Mouse (Mus musculus) heart, postnatal 0 days (tissue): Measurements from ENCODE around the gene Zfp446. TPM values are rescaled to one million over a fixed set of nuclear protein-coding genes. Genes with fewer than 3 reads are reported as not detected.
A peak's percentile ranks its signal among the peaks of the same experiment; 100 is the strongest.

ENCODE experiments used
- ATAC-seq: fragments of 200-750 bp; cut with Nextera tagmentation; 2 replicates; pipeline ENCODE4 v1.8.0; 2017; ENCODE audit warnings: low read depth, moderate number of reproducible peaks, moderate library complexity; ENCODE audit not compliant: insufficient read depth
- DNase-seq: peaks from one replicate; pipeline ENCODE4 v3.0.0-alpha.2; 2016; ENCODE audit warnings: low spot score
- H3K27ac ChIP-seq: fragments of 300-500 bp; sonication (generic); 2 replicates; pipeline ENCODE4 v1.5.1; 2014; ENCODE audit warnings: low read depth, mild to moderate bottlenecking
- H3K27me3 ChIP-seq: fragments of 300-500 bp; sonication (generic); 2 replicates; pipeline ENCODE4 v1.6.1; 2014; ENCODE audit warnings: low read length, mixed read lengths; ENCODE audit not compliant: control insufficient read depth, insufficient read depth
- H3K36me3 ChIP-seq: fragments of 300-500 bp; sonication (generic); replicated peaks from 2 replicates; pipeline ENCODE4 v1.6.1; 2014; ENCODE audit warnings: low read length, mixed read lengths; ENCODE audit not compliant: control insufficient read depth, insufficient read depth
- H3K4me1 ChIP-seq: fragments of 300-500 bp; sonication (generic); 2 replicates; pipeline ENCODE4 v1.6.1; 2014; ENCODE audit warnings: antibody characterized with exemption; ENCODE audit not compliant: control insufficient read depth, insufficient read depth
- H3K4me2 ChIP-seq: fragments of 300-500 bp; sonication (generic); 2 replicates; pipeline ENCODE4 v1.6.1; 2014; ENCODE audit warnings: low read depth, mild to moderate bottlenecking, low read length, moderate library complexity
- H3K4me3 ChIP-seq: fragments of 300-500 bp; sonication (generic); 2 replicates; pipeline ENCODE4 v1.5.1; 2014; ENCODE audit warnings: low read depth, low read length
- H3K9ac ChIP-seq: fragments of 300-500 bp; sonication (generic); replicated peaks from 2 replicates; pipeline ENCODE4 v1.6.1; 2014; ENCODE audit warnings: low read depth, low read length, mixed read lengths
- H3K9me3 ChIP-seq: fragments of 300-500 bp; sonication (generic); replicated peaks from 2 replicates; pipeline ENCODE4 v1.6.1; 2016; ENCODE audit warnings: low read length; ENCODE audit not compliant: control insufficient read depth
- CTCF ChIP-seq: IDR thresholded peaks from 2 replicates; pipeline ENCODE4 v1.5.1; 2016; ENCODE audit warnings: antibody characterized with exemption, control low read depth, low read depth
- EP300 ChIP-seq: IDR thresholded peaks from 2 replicates; pipeline ENCODE4 v1.6.1; 2016; ENCODE audit warnings: antibody characterized with exemption, low read depth
- whole genome bisulfite sequencing: fragments of 180-500 bp; shearing (Covaris S2); extraction: QIAGEN DNeasy Blood & Tissue Kit; methylation state at CpG from one replicate; pipeline ENCODE4 v1.1.7; 2014; 5-methylcytosine and 5-hydroxymethylcytosine counted together
- polyA plus RNA-seq: library from polyadenylated mRNA; unstranded; fragments of >200 nt; fragmentation: Nextera tagmentation; extraction: Ambion mirVana; gene quantifications from 2 replicates; pipeline ENCODE4 v1.2.1, GENCODE M21; 2015
- total RNA-seq: library from RNA; depleted of rRNA; stranded (reverse); fragments of >200 nt; gene quantifications from 2 replicates; pipeline ENCODE4 v1.2.3, GENCODE M21; 2014; ENCODE audit warnings: low replicate concordance

Gene Zfp446
- total and polyA plus RNA-seq, 2 experiments from 2014 or later = 2.5 to 3.3 TPM

DNA sequence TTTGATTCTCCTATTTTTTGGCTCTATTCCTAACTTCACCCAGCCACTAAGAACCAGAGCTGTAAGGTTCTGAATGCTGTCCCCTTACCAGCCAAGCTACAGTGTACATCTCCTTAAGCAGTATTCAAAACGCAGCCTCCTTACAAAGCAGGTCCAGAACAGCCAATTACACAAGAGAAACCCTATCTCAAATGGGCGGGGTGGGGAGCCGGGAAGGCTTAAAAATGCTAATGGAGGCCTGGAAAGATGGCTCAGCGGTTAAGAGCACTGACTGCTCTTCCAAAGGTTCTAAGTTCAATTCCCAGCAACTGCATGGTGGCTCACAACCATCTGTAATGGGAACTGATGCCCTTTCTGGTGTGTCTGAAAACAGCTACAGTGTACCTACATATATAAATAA is 17.9 kb upstream of the Zfp446 start:
- ATAC-seq = no peak
- 32% methylated on average over 4 of the region's 4 CpGs for WGBS

DNA sequence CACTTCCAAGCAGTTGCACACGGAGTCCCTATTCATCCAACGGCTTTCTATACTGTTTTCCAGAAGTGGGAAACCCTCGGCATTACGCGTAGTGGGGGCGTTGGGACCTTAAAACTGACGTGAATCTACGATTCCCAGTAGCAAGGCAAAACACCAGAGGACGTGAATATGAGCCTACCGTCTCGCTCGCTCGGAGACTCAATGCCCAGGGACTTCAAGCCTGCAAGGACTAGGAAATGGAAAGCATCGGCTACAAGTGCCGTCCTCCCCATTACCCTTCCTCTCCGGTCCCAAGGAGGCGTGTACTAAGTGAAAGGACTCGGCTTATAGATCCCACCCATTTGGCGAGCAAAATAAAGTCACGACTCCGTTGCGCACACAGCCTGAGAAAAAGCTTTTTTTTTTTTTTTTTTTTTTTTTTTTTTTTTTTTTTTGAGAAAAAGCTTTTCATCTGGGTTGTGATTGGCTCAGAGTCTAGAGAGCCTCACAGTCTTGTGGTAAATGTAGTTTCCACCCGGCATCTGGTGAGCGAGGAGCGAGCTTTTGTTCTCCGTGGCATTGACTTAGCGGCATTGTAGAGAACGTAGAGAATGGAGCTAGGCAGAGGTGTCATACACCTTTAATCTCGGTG is 16.0 kb upstream of the Zfp446 start:
- H3K4me1 ChIP-seq = peaks cover 2% of the 10 kb centered on the region; the same call in 1 of the 2 replicates
- ATAC-seq (peak; percentile 73), DNase-seq (peak; percentile 82)
- no peaks in the 10 kb centered on the region for H3K36me3 ChIP-seq
- peak overlapping the region; percentile 67 for H3K9ac ChIP-seq
- no peaks in the 10 kb centered on the region for H3K27me3 ChIP-seq
- TF ChIP-seq EP300 (no peak), CTCF (no peak)
- 2% methylated on average over 29 of the region's 29 CpGs for WGBS
- peak overlapping the region; percentile 82 for H3K4me2 ChIP-seq
- H3K4me3 ChIP-seq = peak overlapping the region; percentile 61
- H3K27ac ChIP-seq = peak overlapping the region; percentile 87
- H3K9me3 ChIP-seq = no peaks in the 10 kb centered on the region

More for the DNA sequence above, 17.9 kb upstream of the Zfp446 start:
- no peaks in the 10 kb centered on the region for H3K4me1 ChIP-seq
- H3K9ac ChIP-seq = no peak overlapping the region
- H3K4me2 ChIP-seq = no peak overlapping the region
- no peaks in the 10 kb centered on the region for H3K9me3 ChIP-seq
- DNase-seq = no peak
- H3K27me3 ChIP-seq = no peaks in the 10 kb centered on the region
- no peaks in the 10 kb centered on the region for H3K36me3 ChIP-seq
- H3K4me3 ChIP-seq = no peak overlapping the region
- no peak for TF ChIP-seq CTCF
- TF ChIP-seq EP300 = no peak
- no peak overlapping the region for H3K27ac ChIP-seq

DNA sequence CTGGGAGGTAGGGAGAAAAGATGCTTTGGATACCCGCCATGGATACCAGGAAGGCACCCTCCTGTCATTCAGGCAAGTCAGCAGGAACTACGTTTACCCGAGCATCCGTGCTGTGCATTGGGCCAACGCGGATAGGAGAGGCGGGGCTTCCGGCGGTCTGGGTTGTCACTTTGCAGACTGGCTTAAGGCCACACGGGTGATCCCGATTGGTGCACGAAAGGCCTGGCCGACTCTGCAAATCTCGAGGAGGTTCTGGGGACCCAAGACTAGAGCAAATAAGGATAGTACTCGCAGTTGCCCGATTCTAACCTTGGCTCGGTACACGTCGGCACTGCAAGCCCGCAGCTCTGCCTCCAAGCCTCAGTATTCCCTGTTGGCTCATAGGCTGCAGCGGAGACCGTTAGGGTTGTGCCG is 12.0 kb upstream of the Zfp446 start, which contains the start of gene Zfp324:
Gene Zfp324, plus strand, starts transcription at position 161 of the 414 bp plus-strand sequence.
- Histone ChIP-seq H3K27ac (peak within 1 kb of the TSS; percentile 69), H3K36me3 (peaks cover 22% of the 10 kb centered on the region), H3K4me1 (peaks cover 12% of the 10 kb centered on the region; the same call in 1 of the 2 replicates), H3K4me3 (peak within 1 kb of the TSS; percentile 84), H3K9ac (peak within 1 kb of the TSS; percentile 77), H3K27me3 (no peaks in the 10 kb centered on the region), H3K9me3 (no peaks in the 10 kb centered on the region), H3K4me2 (peak within 1 kb of the TSS; percentile 91)
- under 1% methylated on average over 23 of the region's 23 CpGs for WGBS
- no peak for TF ChIP-seq CTCF
- peak; percentile 15; the same call in 1 of the 2 replicates for TF ChIP-seq EP300
- DNase-seq (peak; percentile 80), ATAC-seq (peak; percentile 89)

DNA sequence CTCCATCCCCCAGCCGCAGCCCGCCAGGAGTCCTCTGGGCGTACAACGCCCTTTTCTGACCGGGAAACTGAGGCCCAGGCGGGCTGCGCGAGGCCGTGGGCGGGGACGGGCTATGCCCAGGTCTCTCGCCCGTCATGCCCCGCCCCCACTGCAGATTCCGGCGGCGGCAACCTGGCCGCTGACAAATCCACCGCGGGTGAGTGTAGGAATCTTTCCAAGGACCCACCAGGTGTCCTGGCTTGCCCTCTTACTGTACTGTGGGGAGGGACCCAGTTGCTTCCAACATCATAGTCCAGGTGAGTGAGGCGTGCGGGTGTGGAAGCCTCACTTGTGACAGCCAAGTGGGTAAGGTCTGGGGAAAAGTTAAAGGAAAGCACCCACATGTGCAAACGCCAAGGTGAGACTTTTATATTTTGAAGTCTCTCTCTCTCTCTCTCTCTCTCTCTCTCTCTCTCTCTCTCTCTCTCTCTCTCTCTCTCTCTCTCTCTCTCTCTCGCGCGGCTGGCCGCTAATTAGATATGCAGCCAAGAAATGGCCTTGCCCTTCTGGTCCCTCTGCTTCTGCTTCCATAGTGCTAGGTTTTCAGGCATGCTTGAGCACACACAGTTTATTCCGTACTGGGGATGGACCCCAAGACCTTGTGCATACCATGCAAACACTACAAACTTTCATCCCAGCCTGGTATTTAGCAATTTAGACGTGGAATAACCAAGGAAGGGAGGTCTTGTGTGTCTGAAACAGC is 11.4 kb upstream of the Zfp446 start:
- H3K27me3 ChIP-seq = no peaks in the 10 kb centered on the region
- WGBS = under 1% methylated on average over 29 of the region's 29 CpGs

DNA sequence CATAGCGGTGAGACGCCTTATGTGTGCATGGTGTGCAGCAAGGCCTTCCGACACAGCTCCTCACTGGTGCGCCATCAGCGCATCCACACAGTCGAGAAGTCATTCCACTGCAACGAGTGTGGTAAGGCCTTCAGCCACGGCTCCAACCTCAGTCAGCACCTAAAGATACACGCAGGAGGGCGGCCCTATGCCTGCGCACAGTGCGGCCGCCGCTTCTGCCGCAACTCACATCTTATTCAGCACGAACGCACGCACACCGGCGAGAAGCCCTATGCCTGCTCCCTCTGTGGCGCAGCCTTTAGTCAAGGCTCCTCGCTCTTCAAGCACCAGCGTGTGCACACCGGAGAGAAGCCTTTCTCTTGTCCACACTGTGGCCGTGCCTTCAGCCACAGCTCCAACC is 6.7 kb upstream of the Zfp446 start:
- no peak overlapping the region for H3K4me2 ChIP-seq
- TF ChIP-seq CTCF (no peak), EP300 (no peak)
- peaks cover 12% of the 10 kb centered on the region; the same call in 1 of the 2 replicates for H3K4me1 ChIP-seq
- H3K27ac ChIP-seq = no peak overlapping the region
- DNase-seq (no peak), ATAC-seq (no peak)
- 92% methylated on average over 25 of the region's 25 CpGs for WGBS
- no peaks in the 10 kb centered on the region for H3K27me3 ChIP-seq
- no peak overlapping the region for H3K9ac ChIP-seq
- H3K9me3 ChIP-seq = no peaks in the 10 kb centered on the region
- H3K36me3 ChIP-seq = peaks cover 42% of the 10 kb centered on the region
- no peak overlapping the region for H3K4me3 ChIP-seq

More for the DNA sequence above, 11.4 kb upstream of the Zfp446 start:
- DNase-seq (peak; percentile 6), ATAC-seq (peak; percentile 51)
- H3K9ac ChIP-seq = peak overlapping the region; percentile 77
- no peaks in the 10 kb centered on the region for H3K9me3 ChIP-seq
- H3K4me3 ChIP-seq = peak overlapping the region; percentile 84
- H3K4me2 ChIP-seq = peak overlapping the region; percentile 91
- H3K4me1 ChIP-seq = peaks cover 12% of the 10 kb centered on the region; the same call in 1 of the 2 replicates
- TF ChIP-seq EP300 = no peak
- TF ChIP-seq CTCF = no peak
- peak overlapping the region; percentile 69 for H3K27ac ChIP-seq
- peaks cover 28% of the 10 kb centered on the region for H3K36me3 ChIP-seq
